ENCODE assay signal across 13 mouse cellular contexts in the genomic region with DNA sequence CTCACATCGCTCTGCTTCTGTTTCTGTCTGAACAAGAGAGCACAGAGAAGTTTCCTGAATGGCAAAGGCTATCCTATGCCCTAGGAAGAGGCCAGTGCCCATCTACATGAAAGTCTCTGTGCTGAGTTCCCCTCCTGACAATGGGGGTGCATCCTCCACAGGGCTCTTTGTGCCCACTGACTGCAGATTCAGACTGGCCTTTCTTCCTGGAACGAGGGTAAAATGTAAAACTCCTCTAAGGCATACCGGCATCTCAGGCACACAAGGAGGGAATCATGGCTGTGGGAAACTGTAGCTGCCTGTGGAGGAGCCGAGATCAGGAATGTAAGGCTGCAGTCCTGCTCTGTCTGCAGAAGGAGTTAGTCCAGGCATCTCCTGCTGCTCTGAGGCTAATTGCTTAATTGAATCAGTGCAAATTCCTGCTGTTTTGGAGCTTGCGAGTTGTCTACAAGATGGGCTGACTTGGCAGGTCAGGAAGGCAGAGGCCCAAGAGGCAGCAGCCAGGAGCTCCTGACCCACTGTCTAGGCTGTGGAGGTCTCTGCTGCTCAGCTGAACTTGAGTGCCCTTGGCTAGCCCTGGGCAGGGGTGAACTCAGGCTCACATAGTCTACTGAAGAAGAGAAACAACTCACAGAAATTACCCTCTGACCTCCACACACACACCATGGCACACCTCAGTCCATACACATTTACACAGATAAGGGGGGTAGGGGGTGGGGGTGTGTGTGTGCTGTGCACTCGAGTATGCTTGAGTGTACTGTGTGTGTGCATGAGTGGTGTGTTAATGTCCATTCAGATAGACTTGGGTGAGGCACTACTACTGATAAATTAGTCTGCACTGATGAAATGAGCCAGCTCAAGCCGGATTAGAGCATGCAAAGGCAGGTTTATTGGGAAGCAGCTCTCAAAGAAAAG. TPM values are rescaled to one million over a fixed set of nuclear protein-coding genes. Genes with fewer than 3 reads are reported as not detected.
DNase-seq lines count a peak whose midpoint lies in the region; ATAC-seq and TF ChIP-seq lines count a peak whose summit lies in the region.
"Had no signal": no experiment of that assay in that cellular context is flagged by ENCODE, and none has a peak within 500 bp of the region (broad histone marks: within the 10 kb centered on the region; RNA-seq: fewer than 3 reads in every experiment).

No protein-coding gene starts in this region.

- 21% methylated on average over 7 of the region's 7 CpGs for WGBS in forebrain, embryonic 12.5 days
- 25% methylated on average over 7 of the region's 7 CpGs for WGBS in forebrain, embryonic 15.5 days
- WGBS in embryonic facial prominence, embryonic 13.5 days: 36% methylated on average over 7 of the region's 7 CpGs
- 42% methylated on average over 7 of the region's 7 CpGs for WGBS in limb, embryonic 14.5 days

- H3K36me3 ChIP-seq in forebrain, embryonic 12.5 days (replicated peaks): no peaks in the 10 kb centered on the region
- H3K36me3 ChIP-seq in forebrain, embryonic 15.5 days: no peaks in the 10 kb centered on the region
- H3K36me3 ChIP-seq in embryonic facial prominence, embryonic 13.5 days: no peaks in the 10 kb centered on the region
- H3K36me3 ChIP-seq in limb, embryonic 14.5 days (ENCODE audit: control insufficient read depth, insufficient read depth, low read length): no peaks in the 10 kb centered on the region
- H3K36me3 ChIP-seq: liver, embryonic 15.5 days had no signal

- no peaks in the 10 kb centered on the region for H3K27me3 ChIP-seq in forebrain, embryonic 12.5 days
- H3K27me3 ChIP-seq in forebrain, embryonic 15.5 days: no peaks in the 10 kb centered on the region
- no peaks in the 10 kb centered on the region for H3K27me3 ChIP-seq in embryonic facial prominence, embryonic 13.5 days
- no peaks in the 10 kb centered on the region for H3K27me3 ChIP-seq in limb, embryonic 14.5 days (ENCODE audit: control insufficient read depth, insufficient read depth, low read length)
- H3K27me3 ChIP-seq: liver, embryonic 15.5 days had no signal

- no peak overlapping the region for H3K4me3 ChIP-seq in forebrain, embryonic 12.5 days (replicated peaks)
- no peak overlapping the region for H3K4me3 ChIP-seq in forebrain, embryonic 15.5 days
- no peak overlapping the region for H3K4me3 ChIP-seq in embryonic facial prominence, embryonic 13.5 days
- H3K4me3 ChIP-seq in limb, embryonic 14.5 days (replicated peaks; ENCODE audit: low read length): no peak overlapping the region
- H3K4me3 ChIP-seq: erythroblast, embryonic 14.5 days; liver, embryonic 15.5 days had no signal

- peak; percentile 80 for DNase-seq in MN1 (ENCODE audit: low spot score)
- no peak for DNase-seq in limb, embryonic 14.5 days (ENCODE audit: low spot score)
- DNase-seq in thymus, postnatal 10 days (ENCODE audit: low spot score in 2 of 2): no peak
- no peak for DNase-seq in adrenal gland, postnatal 36 days
- no peak for DNase-seq in natural killer cell, adult 2 months (ENCODE audit: low spot score in 2 of 2)
- DNase-seq: layer of hippocampus, postnatal 36 days; right cerebral cortex, postnatal 14 days; thymus, adult 18-20 months had no signal

- H3K4me2 ChIP-seq in forebrain, embryonic 12.5 days: no peak overlapping the region
- no peak overlapping the region for H3K4me2 ChIP-seq in forebrain, embryonic 15.5 days (replicated peaks)
- H3K4me2 ChIP-seq in embryonic facial prominence, embryonic 13.5 days: no peak overlapping the region
- H3K4me2 ChIP-seq in limb, embryonic 14.5 days (replicated peaks; ENCODE audit: low read depth, low read length, severe bottlenecking): no peak overlapping the region
- H3K4me2 ChIP-seq: liver, embryonic 15.5 days had no signal

- no peak overlapping the region; the same call in 1 of the 2 replicates for H3K27ac ChIP-seq in forebrain, embryonic 12.5 days
- no peak overlapping the region for H3K27ac ChIP-seq in forebrain, embryonic 15.5 days (replicated peaks)
- peak overlapping the region; percentile 48 for H3K27ac ChIP-seq in embryonic facial prominence, embryonic 13.5 days
- no peak overlapping the region for H3K27ac ChIP-seq in limb, embryonic 14.5 days (replicated peaks; ENCODE audit: low read depth, low read length)
- H3K27ac ChIP-seq: liver, embryonic 15.5 days had no signal

- no peaks in the 10 kb centered on the region for H3K9me3 ChIP-seq in forebrain, embryonic 12.5 days
- H3K9me3 ChIP-seq in forebrain, embryonic 15.5 days: no peaks in the 10 kb centered on the region
- H3K9me3 ChIP-seq in embryonic facial prominence, embryonic 13.5 days: no peaks in the 10 kb centered on the region
- H3K9me3 ChIP-seq in limb, embryonic 14.5 days (ENCODE audit: control insufficient read depth, low read length): no peaks in the 10 kb centered on the region
- H3K9me3 ChIP-seq: liver, embryonic 15.5 days had no signal

- ATAC-seq in forebrain, embryonic 12.5 days (ENCODE audit: low FRiP score): peak; percentile 67; the same call in 1 of the 2 replicates
- ATAC-seq in forebrain, embryonic 15.5 days (replicated peaks): no peak
- no peak for ATAC-seq in embryonic facial prominence, embryonic 13.5 days (ENCODE audit: insufficient number of reproducible peaks, insufficient read depth, low FRiP score, low TSS enrichment, low read depth)
- ATAC-seq in limb, embryonic 14.5 days (ENCODE audit: low FRiP score, low read depth): 0 out of 2 replicates have a peak, but pooled peaks have one; percentile 34

- no peak for TF ChIP-seq POLR2A in limb, embryonic 14.5 days (IDR thresholded peaks at IDR 0.05; ENCODE audit: borderline replicate concordance, extremely low read depth, insufficient read depth, insufficient read length)

- peaks cover 13% of the 10 kb centered on the region; the same call in 1 of the 2 replicates for H3K4me1 ChIP-seq in forebrain, embryonic 12.5 days
- H3K4me1 ChIP-seq in forebrain, embryonic 15.5 days: peaks cover 6% of the 10 kb centered on the region
- peaks cover 34% of the 10 kb centered on the region for H3K4me1 ChIP-seq in embryonic facial prominence, embryonic 13.5 days
- peaks cover 2% of the 10 kb centered on the region for H3K4me1 ChIP-seq in limb, embryonic 14.5 days (ENCODE audit: control insufficient read depth, insufficient read depth, low read length)

- no peak overlapping the region for H3K9ac ChIP-seq in forebrain, embryonic 12.5 days
- no peak overlapping the region for H3K9ac ChIP-seq in forebrain, embryonic 15.5 days (replicated peaks)
- no peak overlapping the region for H3K9ac ChIP-seq in embryonic facial prominence, embryonic 13.5 days
- no peak overlapping the region for H3K9ac ChIP-seq in limb, embryonic 14.5 days (ENCODE audit: low read depth, low read length, severe bottlenecking)
- H3K9ac ChIP-seq: liver, embryonic 15.5 days had no signal

RNA-seq across cellular contexts. Expression of a gene that starts 48.0 kb away (rescaled TPM):
- polyA plus RNA-seq in forebrain, embryonic 12.5 days (2016; fragmentation: Nextera tagmentation; extraction: Ambion mirVana): 44.9 and 55.5 TPM in 2 replicates
- polyA plus RNA-seq in forebrain, embryonic 15.5 days (2015; fragmentation: Nextera tagmentation; extraction: Ambion mirVana): 73.8 and 77.6 TPM in 2 replicates
- 44.9 and 45.9 TPM in 2 replicates for polyA plus RNA-seq in embryonic facial prominence, embryonic 13.5 days (2015; fragmentation: Nextera tagmentation; extraction: Ambion mirVana)
- 177 and 224 TPM in 2 replicates for polyA plus RNA-seq in limb, embryonic 14.5 days (2012; rRNA removed)
- 75.7 and 89.7 TPM in 2 replicates for polyA plus RNA-seq in limb, embryonic 14.5 days (2014; fragmentation: Nextera tagmentation; extraction: Ambion mirVana)
- 100 to 1,000 TPM; 199 to 285 TPM for total RNA-seq in adrenal gland, postnatal 36 days (2021)

Comparison
In these comparisons a context has a peak if more than half of its experiments do, and no peak if none do; other contexts are left out.
1. ATAC-seq: peak in forebrain, embryonic 12.5 days (single experiment) and limb, embryonic 14.5 days (single experiment); none in forebrain, embryonic 15.5 days (single experiment) and embryonic facial prominence, embryonic 13.5 days (single experiment).